10 mouse cellular contexts compared by ENCODE assay signal in the genomic region with DNA sequence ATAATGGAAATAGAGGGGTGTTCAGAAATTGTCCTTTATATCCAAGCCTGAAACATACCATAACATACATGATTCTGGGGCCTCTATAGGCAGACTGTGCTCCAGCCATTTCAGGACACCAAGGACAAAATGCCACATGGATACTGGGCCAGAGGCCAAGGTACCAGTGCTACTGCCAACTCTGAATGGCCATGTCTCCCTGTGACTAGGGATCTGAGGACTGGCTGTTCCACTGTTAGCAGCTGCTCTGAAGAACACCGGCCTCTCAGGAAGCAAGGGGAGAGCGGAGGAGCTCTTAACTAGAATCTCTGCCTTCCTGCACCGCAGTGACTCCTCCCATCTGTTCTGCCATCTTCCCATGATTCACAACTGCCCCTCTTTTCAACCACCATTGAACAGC.
A peak's percentile ranks its signal among the peaks of the same experiment; 100 is the strongest.
DNase-seq lines count a peak whose midpoint lies in the region; ATAC-seq and TF ChIP-seq lines count a peak whose summit lies in the region.
"Had no signal": no experiment of that assay in that cellular context is flagged by ENCODE, and none has a peak within 500 bp of the region (broad histone marks: within the 10 kb centered on the region; RNA-seq: fewer than 3 reads in every experiment).

No protein-coding gene starts in this region.

- no peak overlapping the region for H3K27ac ChIP-seq in midbrain, embryonic 16.5 days (ENCODE audit: low read length)
- H3K27ac ChIP-seq in midbrain, embryonic 13.5 days = no peak overlapping the region
- H3K27ac ChIP-seq in thymus, adult 2 months (ENCODE audit: control insufficient read depth, insufficient read depth, low read length) = no peak overlapping the region
- H3K27ac ChIP-seq: liver, embryonic 15.5 days had no signal

- peak; percentile 12 to 21 for DNase-seq in frontal cortex, postnatal 10 days (ENCODE audit: low spot score in 2 of 2)
- DNase-seq in frontal cortex, postnatal 25 days (ENCODE audit: low spot score in 2 of 2) = no peak
- peak; percentile 29 for DNase-seq in gastrocnemius, postnatal 14 days
- peak; percentile 72 for DNase-seq in testis, postnatal 10 days (ENCODE audit: low spot score)
- no peak for DNase-seq in thymus, adult 2 months
- DNase-seq in urinary bladder, adult 2 months (ENCODE audit: low spot score) = no peak

- intact Hi-C loops in gastrocnemius, postnatal 14 days (cut with DNase I; ENCODE audit: low total_unique reads) = no loop called here

- no peak for TF ChIP-seq POLR2A in thymus, adult 2 months (IDR thresholded peaks at IDR 0.05; ENCODE audit: control insufficient read depth, extremely low read depth, insufficient read depth, low read length, poor library complexity)

- H3K27me3 ChIP-seq in midbrain, embryonic 16.5 days (ENCODE audit: control insufficient read depth, insufficient read depth, low read depth, low read length) = no peaks in the 10 kb centered on the region
- no peaks in the 10 kb centered on the region for H3K27me3 ChIP-seq in midbrain, embryonic 13.5 days
- H3K27me3 ChIP-seq in thymus, adult 2 months (ENCODE audit: control insufficient read depth, insufficient read depth, low read length) = no peaks in the 10 kb centered on the region
- H3K27me3 ChIP-seq: liver, embryonic 15.5 days had no signal

- no peak overlapping the region for H3K9ac ChIP-seq in midbrain, embryonic 16.5 days (ENCODE audit: low read depth, low read length)
- H3K9ac ChIP-seq in midbrain, embryonic 13.5 days (replicated peaks) = no peak overlapping the region
- H3K9ac ChIP-seq: liver, embryonic 15.5 days had no signal

- no peak for TF ChIP-seq CTCF in thymus, adult 2 months (IDR thresholded peaks at IDR 0.05; ENCODE audit: borderline replicate concordance, control insufficient read depth, extremely low read depth, insufficient read depth, low read length, poor library complexity)

- H3K4me1 ChIP-seq in midbrain, embryonic 16.5 days (ENCODE audit: control insufficient read depth, insufficient read depth, low read length) = no peaks in the 10 kb centered on the region
- H3K4me1 ChIP-seq in midbrain, embryonic 13.5 days (replicated peaks) = no peaks in the 10 kb centered on the region
- no peaks in the 10 kb centered on the region for H3K4me1 ChIP-seq in thymus, adult 2 months (replicated peaks; ENCODE audit: control insufficient read depth, insufficient read depth, low read length)
- H3K4me1 ChIP-seq: liver, embryonic 15.5 days had no signal

- WGBS in midbrain, embryonic 16.5 days = 85% methylated on average over 3 of the region's 3 CpGs
- 95% methylated on average over 3 of the region's 3 CpGs for WGBS in midbrain, embryonic 13.5 days
- whole genome bisulfite sequencing in thymus, adult 2 months = 93% methylated on average over 3 of the region's 3 CpGs

- H3K36me3 ChIP-seq in midbrain, embryonic 16.5 days (ENCODE audit: control insufficient read depth, insufficient read depth, low read length) = 0 out of 2 replicates have a peak, but pooled peaks cover 5% of the 10 kb centered on the region
- peaks cover 49% of the 10 kb centered on the region for H3K36me3 ChIP-seq in midbrain, embryonic 13.5 days
- H3K36me3 ChIP-seq in thymus, adult 2 months (ENCODE audit: control insufficient read depth, insufficient read depth, low read length) = peaks cover 32% of the 10 kb centered on the region

- H3K9me3 ChIP-seq in midbrain, embryonic 16.5 days (replicated peaks; ENCODE audit: control insufficient read depth, low read length, poor library complexity, severe bottlenecking) = no peaks in the 10 kb centered on the region
- H3K9me3 ChIP-seq in midbrain, embryonic 13.5 days = no peaks in the 10 kb centered on the region
- H3K9me3 ChIP-seq: liver, embryonic 15.5 days had no signal

- H3K4me3 ChIP-seq in midbrain, embryonic 16.5 days (ENCODE audit: low read depth, low read length) = no peak overlapping the region
- H3K4me3 ChIP-seq in midbrain, embryonic 13.5 days (replicated peaks) = no peak overlapping the region
- no peak overlapping the region for H3K4me3 ChIP-seq in thymus, adult 2 months (ENCODE audit: control insufficient read depth, insufficient read depth, low read length)
- H3K4me3 ChIP-seq: liver, embryonic 15.5 days had no signal

- peak; percentile 36; the same call in 1 of the 2 replicates for ATAC-seq in midbrain, embryonic 16.5 days
- no peak for ATAC-seq in midbrain, embryonic 13.5 days
- ATAC-seq: CD4-positive, CD25-positive, alpha-beta regulatory T cell, adult 4 months had no signal

- no peak overlapping the region for H3K4me2 ChIP-seq in midbrain, embryonic 16.5 days (ENCODE audit: low read length)
- no peak overlapping the region for H3K4me2 ChIP-seq in midbrain, embryonic 13.5 days (replicated peaks)
- H3K4me2 ChIP-seq: liver, embryonic 15.5 days had no signal

Comparison
In these comparisons a context has a peak if more than half of its experiments do, and no peak if none do; other contexts are left out.
1. DNase-seq: peak in frontal cortex, postnatal 10 days (2 of 2), gastrocnemius, postnatal 14 days (single experiment) and testis, postnatal 10 days (single experiment); none in frontal cortex, postnatal 25 days (0 of 2), thymus, adult 2 months (single experiment) and urinary bladder, adult 2 months (single experiment).